Mouse (Mus musculus) erythroblast, embryonic 14.5 days (primary cell): ENCODE results near the gene Ccr7.

Source experiments
- GATA1 ChIP-seq: IDR thresholded peaks from 2 replicates; pipeline ENCODE4 v1.6.1; 2012; ENCODE audit warnings: low read length, inconsistent platforms, mixed read lengths
- TAL1 ChIP-seq: IDR thresholded peaks from 3 replicates; pipeline ENCODE4 v1.6.1; 2012; ENCODE audit warnings: low read length, inconsistent platforms, mixed read lengths

- TF ChIP-seq GATA1 (no peak), TAL1 (no peak)
Measured at GRCm38 (mm10) chr11:99141600-99141999, 13.3 kb downstream of the Ccr7 start.
